In genomic region chr13:54621960-54622521, GRCm38 (mm10) we compare ENCODE assay signal across 8 mouse cellular contexts. TPM values are rescaled to one million over a fixed set of nuclear protein-coding genes. Genes with fewer than 3 reads are reported as not detected.
DNase-seq lines count a peak whose midpoint lies in the region; ATAC-seq and TF ChIP-seq lines count a peak whose summit lies in the region.

No protein-coding gene starts in this region.

- H3K9me3 ChIP-seq in heart, embryonic 16.5 days (replicated peaks; ENCODE audit: control insufficient read depth, low read length), result no peaks in the 10 kb centered on the region
- H3K9me3 ChIP-seq in liver, embryonic 16.5 days (replicated peaks; ENCODE audit: control insufficient read depth, low read length), result no peaks in the 10 kb centered on the region
- no peaks in the 10 kb centered on the region for H3K9me3 ChIP-seq in stomach, embryonic 16.5 days (replicated peaks; ENCODE audit: control insufficient read depth, low read length)

- H3K4me2 ChIP-seq in heart, embryonic 16.5 days (ENCODE audit: low read depth, low read length), result peak overlapping the region; percentile 90
- peak overlapping the region; percentile 85 for H3K4me2 ChIP-seq in liver, embryonic 16.5 days (ENCODE audit: low read depth, low read length)
- H3K4me2 ChIP-seq in stomach, embryonic 16.5 days (ENCODE audit: low read depth, low read length), result peak overlapping the region; percentile 95

- H3K27me3 ChIP-seq in heart, embryonic 16.5 days (ENCODE audit: control insufficient read depth, insufficient read depth, low read length), result no peaks in the 10 kb centered on the region
- no peaks in the 10 kb centered on the region; the same call in 1 of the 2 replicates for H3K27me3 ChIP-seq in liver, embryonic 16.5 days (ENCODE audit: control insufficient read depth, insufficient read depth, low read depth, low read length)
- H3K27me3 ChIP-seq in stomach, embryonic 16.5 days (ENCODE audit: control insufficient read depth, insufficient read depth, low read length), result no peaks in the 10 kb centered on the region

- WGBS in heart, embryonic 16.5 days, result under 1% methylated on average over 27 of the region's 27 CpGs
- under 1% methylated on average over 27 of the region's 27 CpGs for WGBS in liver, embryonic 16.5 days (ENCODE audit: insufficient replicate concordance)
- WGBS in stomach, embryonic 16.5 days, result 1% methylated on average over 27 of the region's 27 CpGs

- peak; percentile 53; the same call in 1 of the 2 replicates for ATAC-seq in heart, embryonic 16.5 days (replicated peaks; ENCODE audit: extremely low read depth, insufficient read depth, low FRiP score)
- ATAC-seq in liver, embryonic 16.5 days (ENCODE audit: low read depth), result peak; percentile 37
- ATAC-seq in stomach, embryonic 16.5 days (ENCODE audit: insufficient read depth, low FRiP score), result peak; percentile 57

- TF ChIP-seq POLR2A in brain, embryonic 14.5 days (IDR thresholded peaks at IDR 0.05; ENCODE audit: borderline replicate concordance, extremely low read depth, insufficient read depth, insufficient read length, poor library complexity, severe bottlenecking), result no peak

- H3K9ac ChIP-seq in heart, embryonic 16.5 days (ENCODE audit: low read length), result peak overlapping the region; percentile 99
- peak overlapping the region; percentile 89 for H3K9ac ChIP-seq in liver, embryonic 16.5 days (ENCODE audit: low read depth, low read length)
- H3K9ac ChIP-seq in stomach, embryonic 16.5 days (ENCODE audit: low read length), result peak overlapping the region; percentile 96

- H3K27ac ChIP-seq in heart, embryonic 16.5 days (ENCODE audit: low read length), result peak overlapping the region; percentile 89
- peak overlapping the region; percentile 75 for H3K27ac ChIP-seq in liver, embryonic 16.5 days (ENCODE audit: low read length)
- peak overlapping the region; percentile 79 for H3K27ac ChIP-seq in stomach, embryonic 16.5 days (ENCODE audit: low read length)

- peak; percentile 20 for DNase-seq in left cerebral cortex, postnatal 4 days
- DNase-seq in left cerebral cortex, adult 8-10 months (ENCODE audit: low spot score in 2 of 2), result no peak
- peak; percentile 24 for DNase-seq in brain, embryonic 14.5 days (ENCODE audit: low read depth)
- no peak for DNase-seq in frontal cortex, postnatal 25 days (ENCODE audit: low spot score in 2 of 2)
- no peak for DNase-seq in spleen, adult 12 weeks (ENCODE audit: low spot score)

- peak overlapping the region; percentile 76 for H3K4me3 ChIP-seq in heart, embryonic 16.5 days (ENCODE audit: low read length)
- H3K4me3 ChIP-seq in liver, embryonic 16.5 days (ENCODE audit: low read depth, low read length), result peak overlapping the region; percentile 84
- H3K4me3 ChIP-seq in stomach, embryonic 16.5 days (replicated peaks; ENCODE audit: low read length), result peak overlapping the region; percentile 98

- TF ChIP-seq CTCF in brain, embryonic 14.5 days (IDR thresholded peaks at IDR 0.05; ENCODE audit: borderline replicate concordance, extremely low read depth, insufficient read depth, insufficient read length), result no peak

- H3K4me1 ChIP-seq in heart, embryonic 16.5 days (ENCODE audit: control insufficient read depth, insufficient read depth, low read length), result peaks cover 17% of the 10 kb centered on the region
- H3K4me1 ChIP-seq in liver, embryonic 16.5 days (ENCODE audit: control insufficient read depth, low read depth, low read length), result peaks cover 14% of the 10 kb centered on the region
- H3K4me1 ChIP-seq in stomach, embryonic 16.5 days (ENCODE audit: control insufficient read depth, insufficient read depth, low read length), result peaks cover 13% of the 10 kb centered on the region

- intact Hi-C loops in left cerebral cortex, postnatal 4 days (cut with DNase I), result no loop called here

- no peaks in the 10 kb centered on the region for H3K36me3 ChIP-seq in heart, embryonic 16.5 days (ENCODE audit: control insufficient read depth, insufficient read depth)
- no peaks in the 10 kb centered on the region for H3K36me3 ChIP-seq in liver, embryonic 16.5 days (ENCODE audit: control insufficient read depth, insufficient read depth)
- no peaks in the 10 kb centered on the region for H3K36me3 ChIP-seq in stomach, embryonic 16.5 days (ENCODE audit: control insufficient read depth, insufficient read depth, low read length)

RNA-seq across cellular contexts. Expression of gene Faf2, which starts 0.5 kb away (rescaled TPM):
- total RNA-seq in left cerebral cortex, postnatal 4 days (2021), result 10 to 100 TPM; 54.1 to 56.9 TPM
- 10 to 100 TPM; 47.2 to 60.3 (median 55.7) TPM for total RNA-seq in left cerebral cortex, adult 8-10 months (2022)
- polyA plus RNA-seq in brain, embryonic 14.5 days (2012; rRNA removed), result 36.9 and 47.0 TPM in 2 replicates
- 39.8 and 42.7 TPM in 2 replicates for polyA plus RNA-seq in heart, embryonic 16.5 days (2015; fragmentation: Nextera tagmentation; extraction: Ambion mirVana)
- polyA plus RNA-seq in liver, embryonic 16.5 days (2015; fragmentation: Nextera tagmentation; extraction: Ambion mirVana), result 28.9 and 29.9 TPM in 2 replicates
- 67.4 and 71.9 TPM in 2 replicates for polyA plus RNA-seq in stomach, embryonic 16.5 days (2015; fragmentation: Nextera tagmentation; extraction: Ambion mirVana)

RNA-seq across cellular contexts. Expression of gene Cltb, which starts 10.9 kb away (rescaled TPM):
- total RNA-seq in left cerebral cortex, postnatal 4 days (2021), result 100 to 1,000 TPM; 256 to 262 TPM
- 100 to 1,000 TPM; 271 to 315 (median 292) TPM for total RNA-seq in left cerebral cortex, adult 8-10 months (2022)
- 76.1 and 109 TPM in 2 replicates for polyA plus RNA-seq in brain, embryonic 14.5 days (2012; rRNA removed)
- polyA plus RNA-seq in heart, embryonic 16.5 days (2015; fragmentation: Nextera tagmentation; extraction: Ambion mirVana), result 54.8 and 58.9 TPM in 2 replicates
- polyA plus RNA-seq in liver, embryonic 16.5 days (2015; fragmentation: Nextera tagmentation; extraction: Ambion mirVana), result 30.8 and 33.2 TPM in 2 replicates
- polyA plus RNA-seq in stomach, embryonic 16.5 days (2015; fragmentation: Nextera tagmentation; extraction: Ambion mirVana), result 79.6 and 79.8 TPM in 2 replicates

RNA-seq across cellular contexts. Expression of gene Higd2a, which starts 32.0 kb away (rescaled TPM):
- total RNA-seq in left cerebral cortex, postnatal 4 days (2021), result 100 to 1,000 TPM; 118 to 126 TPM
- total RNA-seq in left cerebral cortex, adult 8-10 months (2022), result 100 to 1,000 TPM; 134 to 142 (median 140) TPM
- 140 and 169 TPM in 2 replicates for polyA plus RNA-seq in brain, embryonic 14.5 days (2012; rRNA removed)
- 272 and 295 TPM in 2 replicates for polyA plus RNA-seq in heart, embryonic 16.5 days (2015; fragmentation: Nextera tagmentation; extraction: Ambion mirVana)
- polyA plus RNA-seq in liver, embryonic 16.5 days (2015; fragmentation: Nextera tagmentation; extraction: Ambion mirVana), result 102 and 108 TPM in 2 replicates
- 182 and 211 TPM in 2 replicates for polyA plus RNA-seq in stomach, embryonic 16.5 days (2015; fragmentation: Nextera tagmentation; extraction: Ambion mirVana)

RNA-seq across cellular contexts. Expression of gene Nop16, which starts 32.2 kb away (rescaled TPM):
- total RNA-seq in left cerebral cortex, postnatal 4 days (2021), result 10 to 100 TPM; 30.8 to 36.3 TPM
- total RNA-seq in left cerebral cortex, adult 8-10 months (2022), result 10 to 100 TPM; 17.2 to 23.0 (median 20.3) TPM
- 29.8 and 30.8 TPM in 2 replicates for polyA plus RNA-seq in brain, embryonic 14.5 days (2012; rRNA removed)
- 55.0 and 56.7 TPM in 2 replicates for polyA plus RNA-seq in heart, embryonic 16.5 days (2015; fragmentation: Nextera tagmentation; extraction: Ambion mirVana)
- 37.9 and 41.0 TPM in 2 replicates for polyA plus RNA-seq in liver, embryonic 16.5 days (2015; fragmentation: Nextera tagmentation; extraction: Ambion mirVana)
- 87.1 and 88.7 TPM in 2 replicates for polyA plus RNA-seq in stomach, embryonic 16.5 days (2015; fragmentation: Nextera tagmentation; extraction: Ambion mirVana)

RNA-seq across cellular contexts. Expression of gene Arl10, which starts 47.2 kb away (rescaled TPM):
- total RNA-seq in left cerebral cortex, postnatal 4 days (2021), result 10 to 100 TPM; 73.5 to 75.1 TPM
- 10 to 100 TPM; 21.7 to 37.2 (median 27.8) TPM for total RNA-seq in left cerebral cortex, adult 8-10 months (2022)
- 86.2 and 95.5 TPM in 2 replicates for polyA plus RNA-seq in brain, embryonic 14.5 days (2012; rRNA removed)
- polyA plus RNA-seq in heart, embryonic 16.5 days (2015; fragmentation: Nextera tagmentation; extraction: Ambion mirVana), result 15.9 and 19.4 TPM in 2 replicates
- 7.6 and 8.4 TPM in 2 replicates for polyA plus RNA-seq in liver, embryonic 16.5 days (2015; fragmentation: Nextera tagmentation; extraction: Ambion mirVana)
- 21.7 and 23.1 TPM in 2 replicates for polyA plus RNA-seq in stomach, embryonic 16.5 days (2015; fragmentation: Nextera tagmentation; extraction: Ambion mirVana)

Comparison
In these comparisons a context has a peak if more than half of its experiments do, and no peak if none do; other contexts are left out.
1. DNase-seq: peak in left cerebral cortex, postnatal 4 days (single experiment) and brain, embryonic 14.5 days (single experiment); none in left cerebral cortex, adult 8-10 months (0 of 2), frontal cortex, postnatal 25 days (0 of 2) and spleen, adult 12 weeks (single experiment).
2. Peak in every context shown above with its lines, with median percentiles within 50 percentile points of each other: ATAC-seq, H3K27ac ChIP-seq, H3K4me2 ChIP-seq, H3K4me3 ChIP-seq and H3K9ac ChIP-seq.